Mouse (Mus musculus): Measurements from ENCODE around the gene Chrnb2. TPM values are rescaled to one million over a fixed set of nuclear protein-coding genes. Genes with fewer than 3 reads are reported as not detected.

The Chrnb2 gene
- polyA plus RNA-seq, 1 experiment from 2014 or later = 29.5 TPM

DNA sequence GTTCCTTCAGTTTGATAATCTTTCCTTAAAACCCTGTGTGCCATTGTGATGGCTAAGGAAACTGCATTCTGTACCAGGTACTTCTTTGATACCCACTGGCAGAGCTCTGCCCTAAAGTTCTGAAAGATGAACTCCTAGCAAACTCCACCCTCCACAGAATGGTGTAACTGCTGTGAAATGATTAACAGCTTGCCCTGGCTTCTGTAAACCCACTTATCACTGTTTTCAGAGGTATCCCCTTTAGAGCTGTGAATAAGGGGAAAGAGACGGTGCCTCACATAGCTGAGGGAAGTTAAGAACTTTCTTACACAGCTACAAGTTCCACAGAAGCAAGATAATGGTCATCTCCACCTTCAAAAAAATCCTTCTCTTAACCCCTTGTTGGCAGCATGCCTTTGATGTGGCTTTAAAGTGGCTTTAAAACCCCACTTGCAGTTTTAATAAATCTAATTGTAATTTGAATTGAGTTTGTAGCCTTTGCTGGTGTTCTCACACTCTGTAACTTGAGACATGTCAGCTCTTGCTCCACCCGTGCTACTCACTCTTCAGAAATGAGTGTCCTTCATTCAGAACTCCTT lies 6.1 kb upstream of the Chrnb2 start:
- Histone ChIP-seq H3K4me1 (replicated peaks; ENCODE audit: control insufficient read depth, insufficient read depth, low read length) (peaks cover 32% of the 10 kb centered on the region), H3K4me3 (replicated peaks; ENCODE audit: low read length) (no peak overlapping the region), H3K4me2 (ENCODE audit: low read length) (no peak overlapping the region), H3K27me3 (replicated peaks; ENCODE audit: control insufficient read depth, insufficient read depth, low read length) (peaks cover 2% of the 10 kb centered on the region; the same call in 1 of the 2 replicates), H3K36me3 (ENCODE audit: control insufficient read depth, insufficient read depth) (no peaks in the 10 kb centered on the region), H3K27ac (ENCODE audit: low read length) (no peak overlapping the region), H3K9me3 (ENCODE audit: control insufficient read depth, low read length) (no peaks in the 10 kb centered on the region), H3K9ac (replicated peaks; ENCODE audit: low read depth, low read length) (no peak overlapping the region)
- WGBS = 59% methylated on average over 2 of the region's 2 CpGs
- no peak for ATAC-seq

GRCm38 (mm10) chr3:89769584-89769983 lies 5.2 kb upstream of the Chrnb2 start:
- Histone ChIP-seq H3K27me3 (replicated peaks; ENCODE audit: control insufficient read depth, insufficient read depth, low read length) (peaks cover 2% of the 10 kb centered on the region; the same call in 1 of the 2 replicates), H3K4me1 (replicated peaks; ENCODE audit: control insufficient read depth, insufficient read depth, low read length) (peaks cover 26% of the 10 kb centered on the region), H3K9ac (replicated peaks; ENCODE audit: low read depth, low read length) (no peak overlapping the region), H3K27ac (ENCODE audit: low read length) (no peak overlapping the region), H3K9me3 (ENCODE audit: control insufficient read depth, low read length) (no peaks in the 10 kb centered on the region), H3K36me3 (ENCODE audit: control insufficient read depth, insufficient read depth) (no peaks in the 10 kb centered on the region), H3K4me3 (replicated peaks; ENCODE audit: low read length) (no peak overlapping the region), H3K4me2 (ENCODE audit: low read length) (no peak overlapping the region)
- WGBS = 75% methylated on average over 7 of the region's 7 CpGs
- no peak for ATAC-seq

DNA sequence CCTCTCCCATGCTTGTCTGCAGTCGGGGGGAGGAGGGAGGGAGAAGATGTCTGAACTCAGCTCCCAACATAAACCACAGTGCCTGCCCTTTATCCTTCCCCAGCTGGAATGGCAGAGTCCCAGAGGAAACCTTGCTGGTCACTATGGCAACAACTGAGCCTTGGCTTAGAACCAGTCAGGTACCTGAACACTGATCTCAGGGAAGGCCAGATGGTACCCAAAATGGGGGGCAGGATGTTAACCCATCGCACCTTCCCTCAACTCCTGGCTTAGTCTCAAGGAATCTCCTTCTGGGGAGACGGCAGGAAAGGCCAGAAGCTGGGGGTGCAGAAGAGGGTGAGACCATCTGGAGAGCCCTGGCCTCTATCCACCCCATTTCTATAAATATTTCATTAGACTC lies 4.6 kb downstream of the Chrnb2 start:
- Histone ChIP-seq H3K9me3 (ENCODE audit: control insufficient read depth, low read length) (no peaks in the 10 kb centered on the region), H3K4me1 (replicated peaks; ENCODE audit: control insufficient read depth, insufficient read depth, low read length) (peaks cover 42% of the 10 kb centered on the region), H3K36me3 (ENCODE audit: control insufficient read depth, insufficient read depth) (peaks cover 8% of the 10 kb centered on the region; the same call in 1 of the 2 replicates), H3K27ac (ENCODE audit: low read length) (peak overlapping the region; percentile 24; the same call in 1 of the 2 replicates), H3K4me3 (replicated peaks; ENCODE audit: low read length) (0 out of 2 replicates have a peak overlapping the region, but pooled peaks have one; percentile 0), H3K4me2 (ENCODE audit: low read length) (peak overlapping the region; percentile 34), H3K27me3 (replicated peaks; ENCODE audit: control insufficient read depth, insufficient read depth, low read length) (no peaks in the 10 kb centered on the region), H3K9ac (replicated peaks; ENCODE audit: low read depth, low read length) (no peak overlapping the region)
- 53% methylated on average over 2 of the region's 3 CpGs for WGBS
- ATAC-seq = peak; percentile 35

DNA sequence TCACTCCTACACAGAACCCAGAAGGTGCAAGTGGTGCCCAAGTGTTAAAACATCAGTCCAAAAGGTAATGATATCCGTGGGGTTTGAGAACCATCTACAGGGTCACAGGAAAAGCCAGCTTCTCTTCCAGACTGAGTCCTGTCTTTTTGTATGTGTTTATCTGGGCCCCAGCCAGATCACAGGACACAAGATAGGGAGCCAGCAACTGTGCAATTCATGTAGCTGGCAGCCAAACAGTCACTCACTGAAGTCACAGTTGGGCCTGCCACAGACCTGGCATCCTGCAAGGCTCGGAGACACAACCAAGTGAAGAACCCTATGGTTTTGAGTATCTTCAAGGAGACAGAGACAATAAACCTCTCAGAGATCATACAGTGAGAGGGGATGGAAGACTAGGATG lies 6.6 kb downstream of the Chrnb2 start:
- Histone ChIP-seq H3K4me1 (replicated peaks; ENCODE audit: control insufficient read depth, insufficient read depth, low read length) (peaks cover 32% of the 10 kb centered on the region), H3K4me3 (replicated peaks; ENCODE audit: low read length) (no peak overlapping the region), H3K9me3 (ENCODE audit: control insufficient read depth, low read length) (no peaks in the 10 kb centered on the region), H3K36me3 (ENCODE audit: control insufficient read depth, insufficient read depth) (peaks cover 10% of the 10 kb centered on the region), H3K4me2 (ENCODE audit: low read length) (peak overlapping the region; percentile 7; the same call in 1 of the 2 replicates), H3K9ac (replicated peaks; ENCODE audit: low read depth, low read length) (no peak overlapping the region), H3K27ac (ENCODE audit: low read length) (no peak overlapping the region), H3K27me3 (replicated peaks; ENCODE audit: control insufficient read depth, insufficient read depth, low read length) (no peaks in the 10 kb centered on the region)
- WGBS = 74% methylated on average over 2 of the region's 2 CpGs
- ATAC-seq = no peak

GRCm38 (mm10) chr3:89755283-89755682 lies 9.1 kb downstream of the Chrnb2 start:
- no peak for ATAC-seq
- Histone ChIP-seq H3K4me3 (replicated peaks; ENCODE audit: low read length) (no peak overlapping the region), H3K4me2 (ENCODE audit: low read length) (no peak overlapping the region), H3K27ac (ENCODE audit: low read length) (no peak overlapping the region), H3K36me3 (ENCODE audit: control insufficient read depth, insufficient read depth) (peaks cover 22% of the 10 kb centered on the region), H3K9me3 (ENCODE audit: control insufficient read depth, low read length) (no peaks in the 10 kb centered on the region), H3K4me1 (replicated peaks; ENCODE audit: control insufficient read depth, insufficient read depth, low read length) (peaks cover 27% of the 10 kb centered on the region), H3K27me3 (replicated peaks; ENCODE audit: control insufficient read depth, insufficient read depth, low read length) (no peaks in the 10 kb centered on the region), H3K9ac (replicated peaks; ENCODE audit: low read depth, low read length) (no peak overlapping the region)
- 78% methylated on average over 6 of the region's 6 CpGs for WGBS

DNA sequence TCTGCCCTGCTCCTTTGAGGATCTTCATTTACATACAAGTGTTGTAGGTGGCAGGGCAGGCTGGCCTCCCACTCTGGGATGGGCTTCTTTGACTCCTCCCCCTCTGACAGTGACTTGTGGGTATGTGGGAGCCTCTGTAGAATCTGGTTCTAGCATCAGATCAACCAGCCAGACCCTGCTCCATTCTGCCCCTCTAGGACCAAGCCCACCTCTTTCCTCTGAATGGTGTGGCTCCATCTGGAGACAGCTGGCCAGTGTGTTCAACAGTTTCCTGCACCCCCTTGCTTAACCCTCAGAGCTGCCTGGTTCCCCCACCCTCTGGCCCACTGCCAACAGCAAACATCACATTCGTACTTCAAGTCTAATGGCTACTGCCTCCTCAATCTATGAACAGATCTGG lies 12.1 kb downstream of the Chrnb2 start:
- peaks cover 31% of the 10 kb centered on the region for H3K36me3 ChIP-seq (ENCODE audit: control insufficient read depth, insufficient read depth)
- H3K4me1 ChIP-seq (replicated peaks; ENCODE audit: control insufficient read depth, insufficient read depth, low read length) = no peaks in the 10 kb centered on the region
- no peak for ATAC-seq
- H3K4me2 ChIP-seq (ENCODE audit: low read length) = no peak overlapping the region
- H3K9me3 ChIP-seq (ENCODE audit: control insufficient read depth, low read length) = no peaks in the 10 kb centered on the region
- no peak overlapping the region for H3K4me3 ChIP-seq (replicated peaks; ENCODE audit: low read length)
- H3K9ac ChIP-seq (replicated peaks; ENCODE audit: low read depth, low read length) = no peak overlapping the region
- H3K27ac ChIP-seq (ENCODE audit: low read length) = no peak overlapping the region
- H3K27me3 ChIP-seq (replicated peaks; ENCODE audit: control insufficient read depth, insufficient read depth, low read length) = no peaks in the 10 kb centered on the region
- 42% methylated on average over 1 of the region's 1 CpGs for WGBS

DNA sequence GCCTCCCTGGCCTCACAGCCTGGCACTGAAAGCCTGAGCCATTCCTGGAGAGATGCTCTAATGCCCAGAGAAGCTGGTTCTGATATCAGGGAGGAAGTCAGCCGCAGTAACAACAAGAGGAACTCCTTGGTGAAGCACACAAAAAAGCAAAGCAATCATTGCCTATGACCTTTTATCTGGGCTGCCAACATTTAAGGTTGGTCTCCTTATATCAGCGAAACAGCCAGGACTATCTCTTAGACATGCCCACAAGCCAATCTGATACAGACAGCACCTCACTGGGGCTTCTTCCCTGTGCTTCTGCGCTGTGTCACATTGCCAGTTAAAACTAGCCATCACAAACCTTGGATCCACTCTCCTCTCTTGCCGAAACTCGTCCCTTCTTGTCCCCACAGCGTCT lies 25.9 kb downstream of the Chrnb2 start:
- Histone ChIP-seq H3K4me2 (ENCODE audit: low read length) (no peak overlapping the region), H3K27me3 (replicated peaks; ENCODE audit: control insufficient read depth, insufficient read depth, low read length) (no peaks in the 10 kb centered on the region), H3K27ac (ENCODE audit: low read length) (no peak overlapping the region), H3K4me3 (replicated peaks; ENCODE audit: low read length) (no peak overlapping the region), H3K9ac (replicated peaks; ENCODE audit: low read depth, low read length) (no peak overlapping the region), H3K9me3 (ENCODE audit: control insufficient read depth, low read length) (no peaks in the 10 kb centered on the region), H3K36me3 (ENCODE audit: control insufficient read depth, insufficient read depth) (peaks cover 32% of the 10 kb centered on the region), H3K4me1 (replicated peaks; ENCODE audit: control insufficient read depth, insufficient read depth, low read length) (no peaks in the 10 kb centered on the region)
- WGBS = 94% methylated on average over 6 of the region's 6 CpGs
- ATAC-seq = no peak

- no peak overlapping the region for H3K27ac ChIP-seq (ENCODE audit: low read length)
- H3K27me3 ChIP-seq (replicated peaks; ENCODE audit: control insufficient read depth, insufficient read depth, low read length) = no peaks in the 10 kb centered on the region
- no peak overlapping the region for H3K4me3 ChIP-seq (replicated peaks; ENCODE audit: low read length)
- no peak overlapping the region for H3K9ac ChIP-seq (replicated peaks; ENCODE audit: low read depth, low read length)
- H3K9me3 ChIP-seq (ENCODE audit: control insufficient read depth, low read length) = no peaks in the 10 kb centered on the region
- no peak for ATAC-seq
- no peak overlapping the region for H3K4me2 ChIP-seq (ENCODE audit: low read length)
- peaks cover 2% of the 10 kb centered on the region; the same call in 1 of the 2 replicates for H3K36me3 ChIP-seq (ENCODE audit: control insufficient read depth, insufficient read depth)
- 87% methylated on average over 4 of the region's 4 CpGs for WGBS
- H3K4me1 ChIP-seq (replicated peaks; ENCODE audit: control insufficient read depth, insufficient read depth, low read length) = peaks cover 17% of the 10 kb centered on the region
Measured at GRCm38 (mm10) chr3:89732091-89732490, 32.3 kb downstream of the Chrnb2 start.

GRCm38 (mm10) chr3:89730350-89731331 lies 33.8 kb downstream of the Chrnb2 start:
- Histone ChIP-seq H3K9ac (replicated peaks; ENCODE audit: low read depth, low read length) (peak overlapping the region; percentile 42), H3K27me3 (replicated peaks; ENCODE audit: control insufficient read depth, insufficient read depth, low read length) (no peaks in the 10 kb centered on the region), H3K4me3 (replicated peaks; ENCODE audit: low read length) (peak overlapping the region; percentile 37), H3K27ac (ENCODE audit: low read length) (no peak overlapping the region; the same call in 1 of the 2 replicates), H3K4me1 (replicated peaks; ENCODE audit: control insufficient read depth, insufficient read depth, low read length) (peaks cover 17% of the 10 kb centered on the region), H3K9me3 (ENCODE audit: control insufficient read depth, low read length) (no peaks in the 10 kb centered on the region), H3K36me3 (ENCODE audit: control insufficient read depth, insufficient read depth) (no peaks in the 10 kb centered on the region), H3K4me2 (ENCODE audit: low read length) (peak overlapping the region; percentile 50)
- peak; percentile 77 for ATAC-seq
- WGBS = 2% methylated on average over 32 of the region's 32 CpGs

Data from forebrain, embryonic 16.5 days (tissue).